Mouse (Mus musculus): ENCODE results near the gene Mrtfa. TPM values are rescaled to one million over a fixed set of nuclear protein-coding genes. Genes with fewer than 3 reads are reported as not detected.

The Mrtfa gene
- total and polyA plus RNA-seq, 3 experiments = 2.3 to 18.3 (median 17.2) TPM

DNA sequence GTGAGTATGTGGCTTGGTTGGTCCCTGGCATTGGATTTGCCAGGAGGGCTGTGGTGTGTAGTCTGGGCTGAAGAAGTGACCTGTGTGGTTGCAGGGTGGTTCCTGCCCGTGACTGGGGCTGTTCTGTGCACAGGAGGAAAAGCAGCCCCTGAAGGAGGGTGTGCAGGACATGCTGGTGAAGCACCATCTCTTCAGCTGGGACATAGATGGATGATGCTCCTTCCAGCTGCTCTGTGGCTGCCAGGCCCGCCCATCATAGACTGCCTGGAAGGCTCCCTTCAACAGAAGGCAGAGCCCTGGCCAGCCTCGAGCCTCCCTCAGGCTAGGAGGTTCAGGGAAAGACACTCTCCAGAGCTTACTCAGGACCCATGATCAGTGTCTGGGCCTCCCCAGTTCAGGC, 179.0 kb downstream of the Mrtfa start:
- Histone ChIP-seq H3K4me1 (ENCODE audit: insufficient read depth, low read depth, low read length) (no peaks in the 10 kb centered on the region; the same call in 1 of the 2 replicates), H3K27me3 (ENCODE audit: insufficient read depth, low read length) (no peaks in the 10 kb centered on the region), H3K36me3 (replicated peaks) (peaks cover 95% of the 10 kb centered on the region), H3K9me3 (replicated peaks) (no peaks in the 10 kb centered on the region), H3K4me3 (ENCODE audit: low read depth, low read length) (no peak overlapping the region)
- ATAC-seq (ENCODE audit: extremely low read depth, insufficient number of reproducible peaks, low FRiP score, poor library complexity, severe bottlenecking) = no peak
- TF ChIP-seq GATA1 (IDR thresholded peaks at IDR 0.05; ENCODE audit: borderline replicate concordance, low read length) (no peak), POLR2AphosphoS5 (IDR thresholded peaks at IDR 0.05; ENCODE audit: insufficient replicate concordance, low read depth, low read length) (no peak), TAL1 (conservative IDR thresholded peaks at IDR 0.05; ENCODE audit: low read depth, low read length) (no peak), GATA2 (IDR thresholded peaks at IDR 0.05; ENCODE audit: borderline replicate concordance, low read depth, low read length) (no peak), CTCF (IDR thresholded peaks at IDR 0.05; ENCODE audit: low read depth, low read length) (no peak)
- no peak for DNase-seq (ENCODE audit: low spot score)

DNA sequence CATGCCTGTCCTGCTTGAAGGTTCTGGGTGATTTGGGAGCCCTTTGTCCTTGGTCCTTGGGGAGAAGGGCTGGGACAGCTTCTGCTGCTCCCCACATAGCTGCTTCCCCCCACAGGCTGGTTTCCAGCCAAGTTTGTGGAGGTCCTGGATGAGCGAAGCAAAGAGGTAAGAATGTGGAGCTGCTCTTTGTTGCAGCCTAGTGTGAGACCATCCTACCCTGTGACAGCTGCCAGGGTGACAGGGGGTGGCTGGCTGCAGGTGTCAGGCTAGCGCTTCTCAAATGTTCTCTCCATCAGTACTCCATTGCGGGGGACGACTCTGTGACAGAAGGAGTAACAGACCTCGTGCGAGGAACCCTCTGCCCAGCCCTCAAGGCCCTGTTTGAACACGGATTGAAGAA, 180.4 kb downstream of the Mrtfa start:
- TF ChIP-seq POLR2AphosphoS5 (IDR thresholded peaks at IDR 0.05; ENCODE audit: insufficient replicate concordance, low read depth, low read length) = no peak
- no peak for TF ChIP-seq GATA1 (IDR thresholded peaks at IDR 0.05; ENCODE audit: borderline replicate concordance, low read length)
- no peak for TF ChIP-seq GATA2 (IDR thresholded peaks at IDR 0.05; ENCODE audit: borderline replicate concordance, low read depth, low read length)
- no peak for DNase-seq (ENCODE audit: low spot score)
- H3K27me3 ChIP-seq (ENCODE audit: insufficient read depth, low read length) = no peaks in the 10 kb centered on the region
- no peak overlapping the region for H3K4me3 ChIP-seq (ENCODE audit: low read depth, low read length)
- no peak for ATAC-seq (ENCODE audit: extremely low read depth, insufficient number of reproducible peaks, low FRiP score, poor library complexity, severe bottlenecking)
- no peaks in the 10 kb centered on the region; the same call in none of the 2 replicates for H3K4me1 ChIP-seq (ENCODE audit: insufficient read depth, low read depth, low read length)
- H3K9me3 ChIP-seq (replicated peaks) = no peaks in the 10 kb centered on the region
- H3K36me3 ChIP-seq (replicated peaks) = peaks cover 94% of the 10 kb centered on the region

DNA sequence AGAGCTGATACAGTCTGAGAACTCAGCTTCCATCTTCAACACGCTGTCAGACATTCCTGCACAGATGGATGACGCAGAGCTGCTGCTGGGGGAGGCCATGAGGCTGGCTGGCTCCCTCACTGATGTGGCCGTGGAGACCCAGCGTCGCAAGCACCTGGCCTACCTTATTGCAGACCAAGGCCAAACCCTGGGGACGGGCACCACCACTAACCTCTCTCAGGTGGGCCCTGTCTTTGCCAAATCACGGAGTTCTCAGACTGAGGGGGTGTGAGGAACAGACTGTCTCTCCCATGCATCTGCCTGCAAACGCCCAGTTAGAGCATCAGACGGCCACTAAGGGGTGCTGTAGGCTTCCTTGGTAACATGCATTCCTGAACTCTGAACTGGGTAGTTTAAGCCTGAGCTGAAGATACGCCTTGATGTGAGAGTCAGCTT, 181.9 kb downstream of the Mrtfa start:
- no peak for ATAC-seq (ENCODE audit: extremely low read depth, insufficient number of reproducible peaks, low FRiP score, poor library complexity, severe bottlenecking)
- Histone ChIP-seq H3K9me3 (replicated peaks) (no peaks in the 10 kb centered on the region), H3K4me3 (ENCODE audit: low read depth, low read length) (no peak overlapping the region), H3K27me3 (ENCODE audit: insufficient read depth, low read length) (no peaks in the 10 kb centered on the region), H3K36me3 (replicated peaks) (peaks cover 92% of the 10 kb centered on the region), H3K4me1 (ENCODE audit: insufficient read depth, low read depth, low read length) (no peaks in the 10 kb centered on the region; the same call in none of the 2 replicates)
- no peak for DNase-seq (ENCODE audit: low spot score)
- TF ChIP-seq TAL1 (conservative IDR thresholded peaks at IDR 0.05; ENCODE audit: low read depth, low read length) = no peak
- no peak for TF ChIP-seq CTCF (IDR thresholded peaks at IDR 0.05; ENCODE audit: low read depth, low read length)
- no peak for TF ChIP-seq POLR2AphosphoS5 (IDR thresholded peaks at IDR 0.05; ENCODE audit: insufficient replicate concordance, low read depth, low read length)
- no peak for TF ChIP-seq GATA2 (IDR thresholded peaks at IDR 0.05; ENCODE audit: borderline replicate concordance, low read depth, low read length)

DNA sequence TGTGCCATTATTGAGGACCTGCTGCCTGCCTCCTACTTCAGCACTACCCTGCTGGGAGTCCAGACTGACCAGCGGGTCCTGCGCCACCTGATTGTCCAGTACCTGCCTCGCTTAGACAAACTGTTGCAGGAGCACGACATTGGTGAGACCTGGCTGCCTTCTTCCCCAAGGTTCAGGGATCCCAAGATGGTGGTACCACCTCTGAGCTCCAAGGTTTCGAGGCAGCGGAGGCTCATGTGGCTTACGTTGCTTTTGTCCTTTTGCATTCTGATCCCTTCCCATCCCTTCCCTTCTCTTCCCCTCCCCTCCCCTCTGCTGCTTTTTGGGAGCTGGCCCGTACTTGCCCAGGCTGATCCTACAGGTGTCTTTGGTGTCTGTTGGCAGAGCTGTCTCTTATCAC, 182.7 kb downstream of the Mrtfa start:
- no peak overlapping the region for H3K4me3 ChIP-seq (ENCODE audit: low read depth, low read length)
- TF ChIP-seq GATA2 (IDR thresholded peaks at IDR 0.05; ENCODE audit: borderline replicate concordance, low read depth, low read length) (no peak), POLR2AphosphoS5 (IDR thresholded peaks at IDR 0.05; ENCODE audit: insufficient replicate concordance, low read depth, low read length) (no peak), GATA1 (IDR thresholded peaks at IDR 0.05; ENCODE audit: borderline replicate concordance, low read length) (no peak), TAL1 (conservative IDR thresholded peaks at IDR 0.05; ENCODE audit: low read depth, low read length) (no peak), CTCF (IDR thresholded peaks at IDR 0.05; ENCODE audit: low read depth, low read length) (no peak)
- no peaks in the 10 kb centered on the region; the same call in none of the 2 replicates for H3K4me1 ChIP-seq (ENCODE audit: insufficient read depth, low read depth, low read length)
- DNase-seq (ENCODE audit: low spot score) = no peak
- H3K27me3 ChIP-seq (ENCODE audit: insufficient read depth, low read length) = no peaks in the 10 kb centered on the region
- peaks cover 92% of the 10 kb centered on the region for H3K36me3 ChIP-seq (replicated peaks)
- no peak for ATAC-seq (ENCODE audit: extremely low read depth, insufficient number of reproducible peaks, low FRiP score, poor library complexity, severe bottlenecking)
- no peaks in the 10 kb centered on the region for H3K9me3 ChIP-seq (replicated peaks)

DNA sequence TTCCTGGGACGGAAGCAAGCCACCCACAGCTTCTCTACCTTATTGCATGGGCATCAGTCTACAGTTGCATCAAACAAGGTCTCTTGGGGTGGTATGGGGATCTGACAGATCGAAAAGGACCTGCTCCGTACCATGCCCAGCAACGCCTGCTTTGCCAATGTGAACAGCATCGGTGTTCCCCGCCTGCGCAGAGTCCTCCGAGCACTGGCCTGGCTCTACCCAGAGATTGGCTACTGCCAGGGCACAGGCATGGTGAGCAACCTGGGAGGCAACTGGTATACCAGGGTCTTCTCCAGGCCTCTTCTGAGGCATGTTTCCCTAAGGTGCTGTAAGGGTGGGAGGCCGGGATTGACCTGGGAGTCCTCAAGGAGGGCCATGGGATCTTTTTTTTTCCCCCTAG, 183.2 kb downstream of the Mrtfa start:
- ATAC-seq (ENCODE audit: extremely low read depth, insufficient number of reproducible peaks, low FRiP score, poor library complexity, severe bottlenecking) (no peak), DNase-seq (ENCODE audit: low spot score) (no peak)
- Histone ChIP-seq H3K36me3 (replicated peaks) (peaks cover 92% of the 10 kb centered on the region), H3K4me3 (ENCODE audit: low read depth, low read length) (no peak overlapping the region), H3K4me1 (ENCODE audit: insufficient read depth, low read depth, low read length) (no peaks in the 10 kb centered on the region; the same call in none of the 2 replicates), H3K27me3 (ENCODE audit: insufficient read depth, low read length) (no peaks in the 10 kb centered on the region), H3K9me3 (replicated peaks) (no peaks in the 10 kb centered on the region)
- TF ChIP-seq GATA1 (IDR thresholded peaks at IDR 0.05; ENCODE audit: borderline replicate concordance, low read length) (no peak), TAL1 (conservative IDR thresholded peaks at IDR 0.05; ENCODE audit: low read depth, low read length) (no peak)

DNA sequence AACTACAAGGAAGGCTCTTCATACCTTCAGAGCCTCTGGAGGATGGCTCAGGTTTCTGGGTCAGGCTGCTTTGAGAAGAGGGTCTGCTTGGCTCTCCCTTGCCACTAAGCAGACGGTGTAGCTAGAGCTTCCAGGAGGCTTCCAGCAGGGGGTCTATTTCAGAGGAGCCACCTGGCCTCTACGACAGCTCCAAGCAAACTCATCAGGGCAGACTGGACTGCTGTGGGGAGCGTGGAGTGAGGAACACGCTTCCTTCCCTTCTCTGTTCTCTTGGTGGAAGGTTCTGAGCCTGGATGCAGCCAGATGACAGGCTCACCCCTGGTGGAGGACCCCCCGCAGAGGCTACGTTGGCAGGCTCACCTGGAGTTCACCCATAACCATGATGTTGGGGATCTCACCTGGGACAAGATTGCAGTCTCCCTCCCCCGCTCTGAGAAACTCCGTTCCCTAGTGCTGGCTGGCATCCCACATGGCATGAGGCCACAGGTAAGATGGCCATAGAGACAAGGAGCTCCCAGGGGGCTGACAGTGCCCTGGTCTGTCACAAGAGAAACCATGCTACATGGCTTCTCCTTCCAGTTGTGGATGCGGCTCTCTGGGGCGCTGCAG, 184.3 kb downstream of the Mrtfa start:
- Histone ChIP-seq H3K4me1 (ENCODE audit: insufficient read depth, low read depth, low read length) (no peaks in the 10 kb centered on the region; the same call in none of the 2 replicates), H3K27me3 (ENCODE audit: insufficient read depth, low read length) (no peaks in the 10 kb centered on the region), H3K9me3 (replicated peaks) (no peaks in the 10 kb centered on the region), H3K4me3 (ENCODE audit: low read depth, low read length) (no peak overlapping the region), H3K36me3 (replicated peaks) (peaks cover 81% of the 10 kb centered on the region)
- ATAC-seq (ENCODE audit: extremely low read depth, insufficient number of reproducible peaks, low FRiP score, poor library complexity, severe bottlenecking) = no peak
- DNase-seq (ENCODE audit: low spot score) = no peak
- TF ChIP-seq CTCF (IDR thresholded peaks at IDR 0.05; ENCODE audit: low read depth, low read length) (no peak), POLR2AphosphoS5 (IDR thresholded peaks at IDR 0.05; ENCODE audit: insufficient replicate concordance, low read depth, low read length) (no peak), GATA2 (IDR thresholded peaks at IDR 0.05; ENCODE audit: borderline replicate concordance, low read depth, low read length) (no peak), TAL1 (conservative IDR thresholded peaks at IDR 0.05; ENCODE audit: low read depth, low read length) (no peak), GATA1 (IDR thresholded peaks at IDR 0.05; ENCODE audit: borderline replicate concordance, low read length) (no peak)

Measured in G1E (cell line).